Mouse (Mus musculus) midbrain, postnatal 0 days (tissue): ENCODE results near the gene Plcd1. TPM values are rescaled to one million over a fixed set of nuclear protein-coding genes. Genes with fewer than 3 reads are reported as not detected.

Source experiments
- ATAC-seq: fragments of 200-750 bp; cut with Nextera tagmentation; 2 replicates; pipeline ENCODE4 v1.8.0; 2017; ENCODE audit warnings: moderate number of reproducible peaks, mild to moderate bottlenecking, moderate TSS enrichment, moderate library complexity; ENCODE audit not compliant: low FRiP score
- DNase-seq: peaks from one replicate; pipeline ENCODE4 v3.0.0-alpha.2; 2015; ENCODE audit warnings: low spot score
- H3K27ac ChIP-seq: fragments of 300-500 bp; sonication (generic); 2 replicates; pipeline ENCODE4 v1.5.1; 2014; ENCODE audit warnings: low read depth, mild to moderate bottlenecking, low read length, mixed read lengths
- H3K27me3 ChIP-seq: fragments of 300-500 bp; sonication (generic); 2 replicates; pipeline ENCODE4 v1.6.1; 2014; ENCODE audit warnings: low read length, control low read depth, mixed read lengths; ENCODE audit not compliant: insufficient read depth
- H3K36me3 ChIP-seq: fragments of 300-500 bp; sonication (generic); 2 replicates; pipeline ENCODE4 v1.6.1; 2014; ENCODE audit warnings: low read length, control low read depth, mixed read lengths; ENCODE audit not compliant: insufficient read depth
- H3K4me1 ChIP-seq: fragments of 300-500 bp; sonication (generic); 2 replicates; pipeline ENCODE4 v1.6.1; 2014; ENCODE audit warnings: mild to moderate bottlenecking, control low read depth, antibody characterized with exemption, low read length, mixed read lengths; ENCODE audit not compliant: insufficient read depth
- H3K4me2 ChIP-seq: fragments of 300-500 bp; sonication (generic); 2 replicates; pipeline ENCODE4 v1.6.1; 2014; ENCODE audit warnings: low read depth, mild to moderate bottlenecking, low read length, mixed read lengths; ENCODE audit not compliant: poor library complexity, severe bottlenecking
- H3K4me3 ChIP-seq: fragments of 300-500 bp; sonication (generic); 2 replicates; pipeline ENCODE4 v1.5.1; 2014; ENCODE audit warnings: low read depth, mild to moderate bottlenecking, low read length, moderate library complexity
- H3K9ac ChIP-seq: fragments of 300-500 bp; sonication (generic); replicated peaks from 2 replicates; pipeline ENCODE4 v1.6.1; 2014; ENCODE audit warnings: mild to moderate bottlenecking, low read length, moderate library complexity, mixed read lengths; ENCODE audit not compliant: poor library complexity, severe bottlenecking
- H3K9me3 ChIP-seq: fragments of 300-500 bp; sonication (generic); 2 replicates; pipeline ENCODE4 v1.6.1; 2016; ENCODE audit warnings: low read length, control low read depth
- CTCF ChIP-seq: IDR thresholded peaks from 2 replicates; pipeline ENCODE4 v1.5.1; 2016; ENCODE audit warnings: antibody characterized with exemption, mild to moderate bottlenecking
- WGBS: fragments of 180-500 bp; shearing (Covaris S2); extraction: QIAGEN DNeasy Blood & Tissue Kit; methylation state at CpG from one replicate; pipeline ENCODE4 v1.1.7; 2014; 5-methylcytosine and 5-hydroxymethylcytosine counted together
- polyA plus RNA-seq: library from polyadenylated mRNA; unstranded; fragments of >200 nt; fragmentation: Nextera tagmentation; extraction: Ambion mirVana; gene quantifications from 2 replicates; pipeline ENCODE4 v1.2.1, GENCODE M21; 2015
- total RNA-seq: library from RNA; depleted of rRNA; stranded (reverse); fragments of >200 nt; gene quantifications from 2 replicates; pipeline ENCODE4 v1.2.3, GENCODE M21; 2014

Gene Plcd1
- total and polyA plus RNA-seq, 2 experiments from 2014 or later = 10.9 to 17.4 TPM

DNA sequence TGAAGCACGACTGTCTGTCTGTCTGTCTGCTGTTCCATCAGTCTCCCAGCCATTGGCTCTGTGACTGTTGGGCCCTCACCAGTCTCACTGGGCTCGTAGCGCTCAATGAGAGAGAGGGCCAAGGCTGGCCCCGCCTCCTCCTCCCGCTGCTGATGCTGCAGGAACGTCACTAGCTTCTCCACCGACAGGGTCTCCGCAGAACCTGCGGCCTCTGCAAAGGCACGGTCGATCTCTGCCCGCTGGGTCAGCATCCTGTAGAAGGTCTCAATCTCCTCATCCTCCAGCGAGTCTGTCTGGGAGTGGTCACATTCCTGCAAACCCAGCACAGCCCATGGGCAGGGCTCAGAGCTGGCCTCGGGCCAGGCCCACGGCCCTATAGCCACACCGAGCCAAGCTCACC lies 17.6 kb downstream of the Plcd1 start:
- WGBS = 76% methylated on average over 16 of the region's 16 CpGs
- Histone ChIP-seq H3K9me3 (no peaks in the 10 kb centered on the region), H3K36me3 (peaks cover 3% of the 10 kb centered on the region; the same call in 1 of the 2 replicates), H3K4me1 (no peaks in the 10 kb centered on the region), H3K4me3 (no peak overlapping the region), H3K4me2 (no peak overlapping the region), H3K27ac (no peak overlapping the region), H3K9ac (no peak overlapping the region), H3K27me3 (no peaks in the 10 kb centered on the region)
- ATAC-seq (no peak), DNase-seq (no peak)
- TF ChIP-seq CTCF = no peak

DNA sequence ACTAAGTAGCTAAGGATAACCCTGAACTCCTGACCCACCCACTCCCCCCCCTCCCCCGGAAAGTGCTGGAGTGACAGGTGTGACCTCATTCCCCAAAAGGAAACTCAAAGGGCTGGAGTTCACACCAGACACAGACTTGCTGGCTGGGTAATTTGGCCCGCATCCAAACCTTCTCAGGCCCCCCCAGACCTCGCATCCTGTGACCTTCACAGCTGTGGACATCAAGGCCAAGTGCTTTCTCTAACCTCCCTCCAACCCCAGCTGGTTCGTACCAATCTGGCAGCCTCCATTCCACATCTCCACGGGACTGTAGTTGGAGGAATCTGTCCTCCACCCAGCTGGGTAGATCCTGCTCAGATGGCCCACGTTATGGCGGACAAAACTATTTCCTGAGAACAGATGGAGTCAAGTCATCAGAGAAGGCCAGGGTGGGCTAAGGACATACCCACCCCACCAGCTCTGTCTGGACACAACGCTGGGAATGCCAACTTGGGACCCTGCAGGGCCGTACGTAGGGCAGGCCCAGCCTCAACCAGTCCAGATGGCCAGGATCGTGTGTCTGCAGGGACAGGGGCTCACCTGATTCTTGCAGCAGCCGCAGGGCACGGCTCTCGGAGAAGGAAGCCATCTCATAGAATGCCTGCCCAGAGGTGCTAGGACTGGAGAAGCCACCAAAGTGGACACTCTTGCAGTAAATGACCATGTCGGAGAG lies 20.0 kb downstream of the Plcd1 start:
- Histone ChIP-seq H3K9ac (no peak overlapping the region), H3K9me3 (no peaks in the 10 kb centered on the region), H3K4me3 (no peak overlapping the region), H3K4me2 (no peak overlapping the region), H3K4me1 (no peaks in the 10 kb centered on the region), H3K27me3 (no peaks in the 10 kb centered on the region), H3K36me3 (no peaks in the 10 kb centered on the region; the same call in 1 of the 2 replicates), H3K27ac (no peak overlapping the region)
- no peak; the same call in 1 of the 2 replicates for ATAC-seq
- WGBS = 84% methylated on average over 15 of the region's 15 CpGs
- TF ChIP-seq CTCF = no peak
- no peak for DNase-seq

DNA sequence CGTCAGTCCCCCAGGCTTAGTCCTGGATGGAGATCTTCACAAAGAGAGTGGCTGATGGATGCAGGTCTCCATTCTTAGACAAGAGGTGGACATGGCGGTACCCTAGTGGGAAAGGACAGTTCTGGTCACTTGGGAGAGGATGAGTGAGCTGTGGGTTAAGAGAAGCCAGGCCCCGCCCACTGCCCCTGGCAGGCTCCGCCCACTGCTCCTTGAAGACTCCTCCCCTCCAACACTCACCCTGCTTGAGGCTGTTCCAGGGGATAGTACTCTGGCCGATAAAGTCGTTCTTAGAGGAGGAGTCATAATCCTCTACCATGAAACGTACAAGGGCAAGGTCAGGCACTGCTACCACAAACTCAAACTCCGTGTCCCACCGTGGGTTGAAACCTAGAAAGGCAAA lies 21.5 kb downstream of the Plcd1 start:
- WGBS = 88% methylated on average over 9 of the region's 9 CpGs
- DNase-seq = no peak
- Histone ChIP-seq H3K9me3 (no peaks in the 10 kb centered on the region), H3K27ac (no peak overlapping the region), H3K4me1 (no peaks in the 10 kb centered on the region), H3K4me3 (no peak overlapping the region), H3K27me3 (no peaks in the 10 kb centered on the region), H3K36me3 (no peaks in the 10 kb centered on the region; the same call in 1 of the 2 replicates), H3K4me2 (no peak overlapping the region), H3K9ac (no peak overlapping the region)
- TF ChIP-seq CTCF = no peak
- no peak for ATAC-seq

DNA sequence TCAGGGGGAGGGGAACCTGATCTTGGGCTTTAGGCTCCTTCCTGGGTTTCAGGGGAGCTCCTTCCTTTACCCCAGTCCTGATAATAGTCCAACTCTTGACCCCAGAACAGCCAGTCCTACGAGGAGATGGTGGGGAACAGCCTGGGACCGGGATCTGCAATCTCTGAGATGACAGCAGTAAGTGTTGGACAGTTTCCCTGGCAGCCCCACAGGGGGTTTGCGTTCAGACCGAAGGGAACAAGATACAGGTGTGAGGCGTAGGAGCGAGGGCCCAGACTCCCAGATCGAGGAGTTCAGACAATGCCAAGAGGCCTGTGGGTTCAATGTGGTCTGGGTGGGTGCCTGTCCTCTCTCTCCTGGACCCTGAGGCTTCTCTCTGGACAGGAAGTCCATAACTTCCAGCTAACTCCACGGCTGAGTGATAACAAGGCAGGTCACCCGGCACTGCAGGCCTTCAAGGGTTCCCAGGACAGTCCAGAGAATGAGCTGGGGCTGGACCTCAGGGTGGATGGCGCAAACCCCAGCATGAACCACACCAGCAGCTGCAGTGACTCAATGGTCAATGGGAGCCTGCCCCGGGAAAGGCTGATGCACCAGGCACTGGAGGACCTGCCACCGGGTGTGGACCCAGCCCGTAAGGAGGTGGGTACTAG lies 23.0 kb downstream of the Plcd1 start:
- no peaks in the 10 kb centered on the region for H3K9me3 ChIP-seq
- no peak overlapping the region for H3K27ac ChIP-seq
- H3K9ac ChIP-seq = no peak overlapping the region
- no peaks in the 10 kb centered on the region for H3K27me3 ChIP-seq
- WGBS = 84% methylated on average over 13 of the region's 13 CpGs
- H3K4me2 ChIP-seq = no peak overlapping the region
- no peak for ATAC-seq
- H3K4me1 ChIP-seq = no peaks in the 10 kb centered on the region
- no peaks in the 10 kb centered on the region; the same call in 1 of the 2 replicates for H3K36me3 ChIP-seq
- no peak for TF ChIP-seq CTCF
- H3K4me3 ChIP-seq = no peak overlapping the region
- DNase-seq = no peak

DNA sequence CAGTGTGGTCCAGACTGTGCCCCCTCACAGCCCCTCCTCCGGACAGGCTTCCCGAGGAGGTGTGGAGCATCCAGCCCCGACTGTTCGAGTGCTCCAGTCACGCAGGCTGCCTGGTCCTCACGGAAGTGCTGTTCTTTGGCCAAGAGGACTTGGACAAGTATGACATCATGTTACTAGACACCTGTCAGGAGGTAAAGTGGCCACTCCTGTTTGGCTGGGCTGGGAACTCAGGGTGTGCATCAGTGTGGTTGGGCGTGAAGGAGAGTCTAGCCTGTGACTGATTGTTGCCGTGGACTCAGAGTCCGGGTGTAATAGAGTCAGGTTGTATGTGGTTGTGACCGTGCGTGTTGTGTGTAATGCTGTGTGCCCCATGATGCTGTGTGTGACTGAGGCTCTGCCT lies 25.0 kb downstream of the Plcd1 start:
- Histone ChIP-seq H3K27ac (no peak overlapping the region), H3K9ac (no peak overlapping the region), H3K4me3 (no peak overlapping the region), H3K27me3 (no peaks in the 10 kb centered on the region), H3K9me3 (no peaks in the 10 kb centered on the region), H3K4me1 (no peaks in the 10 kb centered on the region), H3K4me2 (no peak overlapping the region), H3K36me3 (no peaks in the 10 kb centered on the region; the same call in 1 of the 2 replicates)
- TF ChIP-seq CTCF = no peak
- DNase-seq (no peak), ATAC-seq (no peak)
- 92% methylated on average over 11 of the region's 11 CpGs for WGBS

DNA sequence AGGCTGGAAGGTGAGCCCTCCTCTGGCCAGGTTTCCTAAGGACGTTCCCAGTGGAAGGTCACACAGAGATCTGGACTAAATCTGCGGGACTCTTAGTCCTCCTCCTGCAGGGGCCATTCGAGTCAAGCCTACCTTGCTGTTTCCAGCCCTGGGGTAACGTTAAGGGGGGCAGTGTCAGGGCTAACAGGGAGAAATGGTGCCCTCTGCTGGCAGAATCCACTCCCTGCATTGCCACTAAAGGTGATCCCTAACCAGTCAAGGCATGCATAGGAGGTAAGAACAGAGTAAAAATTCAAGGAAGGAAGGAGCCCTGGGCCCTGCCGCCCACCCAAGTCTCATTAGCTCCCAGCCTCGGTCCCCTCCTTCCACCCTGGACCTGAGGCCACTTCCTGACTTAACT lies 25.7 kb downstream of the Plcd1 start:
- Histone ChIP-seq H3K9ac (no peak overlapping the region), H3K4me2 (no peak overlapping the region), H3K4me3 (no peak overlapping the region), H3K4me1 (no peaks in the 10 kb centered on the region), H3K27me3 (no peaks in the 10 kb centered on the region), H3K9me3 (no peaks in the 10 kb centered on the region), H3K27ac (no peak overlapping the region), H3K36me3 (no peaks in the 10 kb centered on the region; the same call in 1 of the 2 replicates)
- no peak for ATAC-seq
- 4% methylated on average over 6 of the region's 6 CpGs for WGBS
- TF ChIP-seq CTCF = peak; percentile 94
- DNase-seq = peak; percentile 79
